Mouse (Mus musculus): ENCODE data around the gene Tmem185b.

Gene Tmem185b

GRCm38 (mm10) chr1:119503808-119504207 is 22.2 kb upstream of the Tmem185b start:
- no peak for DNase-seq (ENCODE audit: low spot score)

DNA sequence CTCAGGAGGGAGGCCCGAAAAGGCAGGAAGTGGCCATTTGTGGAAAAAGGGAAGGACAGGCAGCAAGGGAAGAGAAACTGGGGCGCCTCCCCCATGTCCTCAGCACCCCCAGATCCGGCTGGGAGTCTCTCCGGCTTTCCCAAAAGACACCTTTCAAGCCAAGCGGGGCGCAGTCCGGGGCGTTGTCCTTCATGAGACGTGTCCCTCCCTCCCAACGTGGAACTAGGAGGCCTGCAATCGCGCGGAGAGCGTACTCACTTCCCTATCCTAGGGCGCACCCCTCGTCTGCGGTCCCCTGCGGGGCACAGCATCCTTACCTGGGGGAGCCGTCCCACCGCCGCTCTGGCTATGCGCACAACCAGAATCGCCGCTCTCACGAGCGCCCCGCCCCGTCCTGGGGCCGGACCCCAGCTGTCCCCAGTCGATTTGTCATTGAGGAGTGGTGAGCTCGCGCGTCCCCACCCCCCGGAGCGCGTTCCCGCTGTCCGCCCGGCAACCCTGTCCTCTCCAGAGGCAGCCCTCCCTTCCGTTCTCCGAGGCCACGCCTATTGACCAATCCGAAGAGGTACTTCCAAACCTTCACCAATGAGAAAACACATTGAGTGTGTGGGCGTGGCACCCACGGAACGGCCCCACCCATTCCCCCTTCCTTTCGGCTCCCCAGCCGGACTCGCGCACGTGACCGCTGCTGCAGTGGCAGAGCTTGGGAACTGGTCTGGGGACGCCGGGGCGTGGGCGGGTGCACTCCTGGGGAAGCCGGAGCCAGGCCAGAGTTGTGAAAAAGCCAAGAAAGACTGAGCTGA is 21.5 kb upstream of the Tmem185b start, which contains the start of gene Ralb:
Ralb (minus strand) TSS at position 535 of the 803 bp plus-strand sequence.
- DNase-seq (ENCODE audit: low spot score): peak; percentile 99

DNA sequence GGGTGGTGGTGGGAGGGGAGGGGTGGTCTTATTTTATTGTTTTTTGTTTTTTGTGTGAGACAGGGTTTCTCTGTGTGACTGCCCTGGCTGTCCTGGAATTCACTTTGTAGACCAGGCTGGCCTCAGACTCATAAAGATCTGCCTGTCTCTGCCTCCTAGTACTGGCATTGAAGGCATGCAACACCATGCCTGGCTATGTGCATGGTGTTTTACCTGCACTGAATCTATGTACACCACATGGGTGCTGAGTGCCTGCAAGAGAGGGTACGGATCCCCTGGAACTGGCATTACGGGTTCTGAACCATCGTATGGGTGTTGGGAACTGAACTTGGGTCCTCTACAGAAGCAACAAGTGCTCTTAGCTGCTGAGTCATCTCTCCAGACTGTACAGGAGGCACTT is 20.0 kb upstream of the Tmem185b start:
- no peak for DNase-seq (ENCODE audit: low spot score)

- DNase-seq (ENCODE audit: low spot score): no peak
Measured at GRCm38 (mm10) chr1:119508548-119508947, 17.4 kb upstream of the Tmem185b start.

GRCm38 (mm10) chr1:119509474-119509873 is 16.5 kb upstream of the Tmem185b start:
- no peak for DNase-seq (ENCODE audit: low spot score)

DNA sequence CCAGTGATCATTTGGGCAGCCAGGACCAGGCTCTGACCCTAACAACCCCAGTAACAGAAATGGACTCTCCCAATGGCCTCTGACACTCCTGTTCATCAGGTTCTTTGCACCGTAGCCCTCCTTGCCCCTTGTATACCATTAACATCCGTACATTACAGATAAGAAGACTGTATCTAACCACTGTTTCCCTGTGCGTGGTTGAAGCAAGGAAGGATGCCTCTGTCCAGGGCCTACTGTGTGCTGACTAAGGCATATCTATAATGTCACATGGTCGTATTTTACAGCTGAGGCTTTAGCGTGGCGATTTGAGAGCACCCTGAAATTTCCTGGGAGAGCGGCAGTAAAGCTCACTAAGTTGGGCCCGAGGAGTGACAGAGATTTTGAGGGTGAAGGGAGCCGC is 15.6 kb upstream of the Tmem185b start:
- DNase-seq (ENCODE audit: low spot score): no peak

DNA sequence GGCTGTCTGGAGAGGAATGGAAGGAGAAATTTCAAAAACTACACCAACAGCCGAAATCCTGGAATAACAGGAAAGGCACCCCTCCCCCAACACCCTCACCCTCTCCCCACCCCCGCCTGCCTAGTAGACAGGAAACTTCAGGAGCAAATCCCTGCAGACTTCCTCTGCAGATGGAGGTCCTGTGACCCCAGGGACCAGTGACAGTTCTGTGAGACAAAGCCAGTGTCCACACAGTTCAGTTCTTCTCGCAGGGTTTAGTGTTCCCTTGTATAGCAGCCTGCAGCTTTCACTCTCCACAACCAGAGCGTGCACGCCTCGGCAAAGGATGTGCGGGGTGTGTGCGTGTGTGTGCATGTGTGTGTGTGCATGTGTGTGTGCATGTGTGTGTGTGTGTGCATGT is 15.1 kb upstream of the Tmem185b start:
- no peak for DNase-seq (ENCODE audit: low spot score)

GRCm38 (mm10) chr1:119518060-119518459 is 7.9 kb upstream of the Tmem185b start:
- DNase-seq (ENCODE audit: low spot score): no peak

GRCm38 (mm10) chr1:119518786-119519185 is 7.2 kb upstream of the Tmem185b start:
- DNase-seq (ENCODE audit: low spot score): no peak

DNA sequence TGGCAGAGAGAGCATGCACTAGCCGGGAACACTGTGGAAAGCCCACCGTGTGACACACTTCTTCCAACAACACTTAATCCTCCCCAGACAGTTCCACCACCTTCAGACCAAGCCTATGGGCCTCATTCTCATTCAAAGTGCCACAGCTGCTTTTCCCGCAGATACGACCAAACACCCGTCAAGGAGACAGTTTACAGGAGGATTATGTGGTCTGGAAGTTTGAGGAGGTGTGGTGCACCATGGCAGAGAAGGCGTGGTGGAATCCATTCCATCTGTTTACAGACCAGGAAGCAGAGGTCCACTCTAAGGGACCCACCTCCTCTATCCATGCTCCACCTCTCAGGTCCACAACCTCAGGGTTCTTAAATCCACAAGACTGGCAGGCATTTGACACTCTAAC is 6.7 kb upstream of the Tmem185b start:
- no peak for DNase-seq (ENCODE audit: low spot score)

DNA sequence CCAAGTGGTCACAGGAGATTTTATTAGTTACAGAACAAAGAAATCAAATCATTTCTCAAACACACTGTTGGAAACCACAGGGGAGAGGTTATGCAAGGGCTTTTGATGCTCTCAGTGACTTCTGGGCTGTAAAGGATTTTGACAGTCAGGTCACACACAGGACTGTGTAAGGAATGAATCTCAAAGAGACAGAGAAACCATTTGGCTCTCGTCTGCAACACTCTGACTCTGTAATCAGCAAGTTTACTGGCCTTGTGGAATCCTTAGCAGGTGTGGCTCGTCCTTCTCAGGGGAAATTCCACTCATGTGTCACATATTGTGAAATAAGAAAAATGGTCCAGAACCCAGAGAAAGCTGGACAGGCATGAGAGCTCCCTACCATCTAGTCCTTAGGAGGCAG is 4.9 kb upstream of the Tmem185b start:
- no peak for DNase-seq (ENCODE audit: low spot score)

GRCm38 (mm10) chr1:119521681-119522080 is 4.3 kb upstream of the Tmem185b start:
- DNase-seq (ENCODE audit: low spot score): no peak

GRCm38 (mm10) chr1:119522726-119523125 is 3.2 kb upstream of the Tmem185b start:
- DNase-seq (ENCODE audit: low spot score): no peak

- DNase-seq (ENCODE audit: low spot score): no peak
Measured at GRCm38 (mm10) chr1:119523369-119523768, 2.6 kb upstream of the Tmem185b start.

- DNase-seq (ENCODE audit: low spot score): no peak
Measured at GRCm38 (mm10) chr1:119523826-119524225, 2.1 kb upstream of the Tmem185b start.

DNA sequence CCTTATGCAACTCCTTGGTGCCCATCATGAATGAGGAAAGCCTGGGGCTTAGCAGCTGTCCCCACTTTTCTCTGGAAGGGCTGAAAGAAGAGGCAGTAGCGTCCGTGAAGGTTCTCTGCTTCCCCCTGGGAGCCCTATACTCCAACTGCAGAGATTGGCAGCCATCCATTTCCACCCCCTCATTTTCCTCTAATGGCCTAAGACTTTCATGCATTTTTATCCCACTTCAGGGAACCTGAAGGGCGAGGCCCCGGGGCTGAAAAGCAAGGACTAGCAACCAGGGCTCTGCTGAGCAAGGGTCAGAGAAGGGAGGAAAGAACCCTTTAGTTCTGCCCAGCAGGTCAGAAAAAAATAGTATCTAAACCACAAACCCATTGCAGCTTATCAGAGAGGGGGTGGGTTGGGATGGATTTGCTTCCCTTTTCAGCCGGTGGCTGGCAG is 936 bp upstream of the Tmem185b start:
- DNase-seq (ENCODE audit: low spot score): no peak

DNA sequence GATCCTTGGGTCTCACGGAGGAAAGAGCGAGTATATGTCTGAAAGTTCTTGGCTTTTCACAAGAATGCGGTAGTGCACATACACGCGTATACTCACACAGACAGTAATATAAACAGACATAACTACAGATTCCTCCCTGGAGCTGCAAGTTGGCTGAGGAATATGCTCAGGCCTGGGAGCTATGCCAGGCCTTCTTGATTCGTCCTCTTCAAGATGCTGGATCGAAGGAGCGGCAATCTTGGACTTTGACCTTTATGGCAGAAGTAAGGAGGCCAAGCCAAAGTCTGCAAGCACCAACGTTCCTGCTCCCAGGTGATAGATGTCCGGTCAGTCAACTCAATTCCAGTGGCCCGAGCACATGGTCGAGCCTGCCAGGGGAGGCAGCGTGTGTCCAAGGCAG is 5.0 kb downstream of the Tmem185b start:
- DNase-seq (ENCODE audit: low spot score): no peak

GRCm38 (mm10) chr1:119532165-119532564 is 6.2 kb downstream of the Tmem185b start:
- no peak for DNase-seq (ENCODE audit: low spot score)

GRCm38 (mm10) chr1:119533093-119533805 is 7.3 kb downstream of the Tmem185b start:
- no peak for DNase-seq (ENCODE audit: low spot score)

DNA sequence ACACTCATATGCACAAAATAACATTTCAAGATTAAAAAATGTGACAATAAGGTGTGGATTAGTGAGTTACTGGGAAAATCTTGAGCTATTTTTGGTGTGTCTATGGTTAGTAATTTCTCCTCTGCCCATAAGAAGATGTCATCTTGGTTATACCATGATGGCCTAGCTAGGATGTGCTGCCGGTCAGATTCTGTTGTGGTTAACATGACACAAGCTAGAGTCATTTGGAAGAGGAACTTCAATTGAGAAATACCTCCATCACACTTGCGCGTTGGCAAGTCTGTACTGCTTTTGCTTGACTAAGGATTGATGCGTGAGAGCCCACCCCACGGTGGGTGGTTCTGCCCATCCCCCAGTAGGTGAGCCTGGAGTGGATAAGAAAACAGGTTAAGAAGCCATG is 8.4 kb downstream of the Tmem185b start:
- DNase-seq (ENCODE audit: low spot score): no peak

DNA sequence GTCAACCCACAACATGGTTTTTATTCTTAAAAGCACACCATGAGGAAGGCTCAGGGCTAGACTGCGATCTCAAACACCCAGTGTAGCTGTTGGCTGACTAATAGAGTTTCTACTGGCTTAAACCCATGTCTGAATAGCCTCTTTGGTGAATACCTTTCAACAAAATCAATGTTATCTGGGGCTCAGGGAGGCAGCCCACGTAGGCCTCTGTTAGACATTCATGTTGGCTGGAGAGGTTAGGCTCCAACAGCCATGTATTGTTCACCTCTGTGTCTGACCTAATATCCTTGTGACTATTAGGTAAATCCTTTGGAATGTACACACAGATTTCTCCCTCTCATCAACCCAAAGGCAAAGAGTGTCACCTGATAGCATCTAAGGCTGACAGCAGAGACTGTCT is 10.2 kb downstream of the Tmem185b start:
- no peak for DNase-seq (ENCODE audit: low spot score)

GRCm38 (mm10) chr1:119537651-119538050 is 11.7 kb downstream of the Tmem185b start:
- DNase-seq (ENCODE audit: low spot score): no peak

- no peak for DNase-seq (ENCODE audit: low spot score)
Measured at GRCm38 (mm10) chr1:119539252-119539651, 13.3 kb downstream of the Tmem185b start.

Measured in ovary, adult 18-20 months (tissue).